Mouse (Mus musculus) MEL (cell line): ENCODE results near the gene Arap1. TPM values are rescaled to one million over a fixed set of nuclear protein-coding genes. Genes with fewer than 3 reads are reported as not detected.

Experiments
- DNase-seq: peaks from one replicate; pipeline ENCODE4 v3.0.0; 2011; ENCODE audit warnings: low read depth, low spot score
- H3K27ac ChIP-seq: 2 replicates; pipeline ENCODE4 v1.5.1; 2012; ENCODE audit warnings: low read depth, mild to moderate bottlenecking, control low read depth, low read length, moderate library complexity; ENCODE audit not compliant: control insufficient read depth
- H3K27me3 ChIP-seq, 2 experiments: fragments of 150-350 bp in 1 of 2; sonication (generic) in 1 of 2; 2 replicates each; pipeline ENCODE4 v1.6.1; 2012; ENCODE audit warnings: low read length in 2 of 2, mild to moderate bottlenecking in 2 of 2, improper control_type of control experiment in 1 of 2, moderate library complexity in 1 of 2; ENCODE audit not compliant: insufficient read depth in 2 of 2, control insufficient read depth in 1 of 2
- H3K36me3 ChIP-seq, 2 experiments: 2 replicates each; pipeline ENCODE4 v1.6.1; 2012 to 2014; ENCODE audit warnings: low read length in 2 of 2, improper control_type of control experiment in 1 of 2, inconsistent platforms in 1 of 2, mild to moderate bottlenecking in 1 of 2; ENCODE audit not compliant: insufficient read depth in 2 of 2, control insufficient read depth in 1 of 2
- H3K4me1 ChIP-seq, 2 experiments: fragments of 150-350 bp in 1 of 2; sonication (generic) in 1 of 2; 2 replicates each; pipeline ENCODE4 v1.6.1; 2012; ENCODE audit warnings: low read length in 2 of 2, improper control_type of control experiment in 1 of 2, mild to moderate bottlenecking in 1 of 2; ENCODE audit not compliant: insufficient read depth in 2 of 2, control insufficient read depth in 1 of 2
- H3K4me3 ChIP-seq, 2 experiments: fragments of 150-350 bp in 1 of 2; sonication (generic) in 1 of 2; 2 replicates each; pipeline ENCODE4 v1.5.1; 2012; ENCODE audit warnings: low read depth in 2 of 2, low read length in 2 of 2, mild to moderate bottlenecking in 2 of 2, moderate library complexity in 2 of 2, control low read depth in 1 of 2, improper control_type of control experiment in 1 of 2; ENCODE audit not compliant: control insufficient read depth in 1 of 2, insufficient read depth in 1 of 2
- H3K79me2 ChIP-seq: 2 replicates; pipeline ENCODE4 v1.6.1; 2012; ENCODE audit warnings: mild to moderate bottlenecking, low read length, moderate library complexity; ENCODE audit not compliant: control insufficient read depth, poor library complexity, insufficient read depth
- H3K9ac ChIP-seq: 2 replicates; pipeline ENCODE4 v1.6.1; 2012; ENCODE audit warnings: low read depth, mild to moderate bottlenecking, control low read depth, low read length, moderate library complexity; ENCODE audit not compliant: control insufficient read depth, poor library complexity, severe bottlenecking
- H3K9me3 ChIP-seq: fragments of 150-350 bp; sonication (generic); replicated peaks from 2 replicates; pipeline ENCODE4 v1.6.1; 2012; ENCODE audit warnings: mild to moderate bottlenecking, low read length, improper control_type of control experiment, moderate library complexity; ENCODE audit not compliant: insufficient read depth
- CTCF ChIP-seq, 3 experiments: IDR thresholded peaks in 2 of 3; conservative IDR thresholded peaks in 1 of 3; 2 replicates each; pipeline ENCODE4 v1.5.1; 2011 to 2012; ENCODE audit warnings: low read length in 3 of 3, low read depth in 2 of 3, mild to moderate bottlenecking in 2 of 3, improper control_type of control experiment in 1 of 3, inconsistent platforms in 1 of 3, mixed read lengths in 1 of 3, moderate library complexity in 1 of 3; ENCODE audit not compliant: control insufficient read depth in 1 of 3, insufficient read depth in 1 of 3, poor library complexity in 1 of 3, severe bottlenecking in 1 of 3
- E2F4 ChIP-seq: IDR thresholded peaks from 2 replicates; pipeline ENCODE4 v1.6.1; 2011; ENCODE audit warnings: low read depth, low read length, improper control_type of control experiment, borderline replicate concordance
- ELF1 ChIP-seq: IDR thresholded peaks from 2 replicates; pipeline ENCODE4 v1.6.1; 2014; ENCODE audit warnings: low read depth, mild to moderate bottlenecking, inconsistent platforms, low read length, improper control_type of control experiment, moderate library complexity
- GABPA ChIP-seq: IDR thresholded peaks from 2 replicates; pipeline ENCODE4 v1.6.1; 2012; ENCODE audit warnings: low read depth, mild to moderate bottlenecking, inconsistent platforms, low read length, improper control_type of control experiment, moderate library complexity
- HCFC1 ChIP-seq: IDR thresholded peaks from 2 replicates; pipeline ENCODE4 v1.6.1; 2012; ENCODE audit warnings: low read depth, mild to moderate bottlenecking, inconsistent platforms, low read length, improper control_type of control experiment, moderate library complexity
- MXI1 ChIP-seq: IDR thresholded peaks from 2 replicates; pipeline ENCODE4 v1.6.1; 2011; ENCODE audit warnings: mild to moderate bottlenecking, low read depth, low read length, improper control_type of control experiment
- MYC ChIP-seq: IDR thresholded peaks from 2 replicates; pipeline ENCODE4 v1.6.1; 2011; ENCODE audit warnings: low read depth, mild to moderate bottlenecking, low read length, improper control_type of control experiment, moderate library complexity
- NELFE ChIP-seq: IDR thresholded peaks from 2 replicates; pipeline ENCODE4 v1.6.1; 2011; ENCODE audit warnings: low read depth, low read length, improper control_type of control experiment
- NRF1 ChIP-seq: IDR thresholded peaks from 2 replicates; pipeline ENCODE4 v1.6.1; 2014; ENCODE audit warnings: low read depth, mild to moderate bottlenecking, inconsistent platforms, low read length, improper control_type of control experiment, moderate library complexity; ENCODE audit not compliant: poor library complexity, insufficient read depth, severe bottlenecking
- POLR2A ChIP-seq, 2 experiments: IDR thresholded peaks; 2 replicates each; pipeline ENCODE4 v1.6.1; 2011 to 2012; ENCODE audit warnings: low read length in 2 of 2, mild to moderate bottlenecking in 2 of 2, control low read depth in 1 of 2, improper control_type of control experiment in 1 of 2, low read depth in 1 of 2, moderate library complexity in 1 of 2; ENCODE audit not compliant: control insufficient read depth in 1 of 2, insufficient read depth in 1 of 2, poor library complexity in 1 of 2
- SIN3A ChIP-seq: IDR thresholded peaks from 2 replicates; pipeline ENCODE4 v1.6.1; 2012; ENCODE audit warnings: low read length, improper control_type of control experiment, inconsistent platforms
- TAL1 ChIP-seq: IDR thresholded peaks from 2 replicates; pipeline ENCODE4 v1.6.1; 2012; ENCODE audit warnings: mild to moderate bottlenecking, inconsistent platforms, low read length, moderate library complexity, mixed read lengths
- TBP ChIP-seq: IDR thresholded peaks from 2 replicates; pipeline ENCODE4 v1.8.0; 2011; ENCODE audit warnings: low read depth, low read length, improper control_type of control experiment
- UBTF ChIP-seq: IDR thresholded peaks from 2 replicates; pipeline ENCODE4 v1.6.1; 2012; ENCODE audit warnings: low read depth, mild to moderate bottlenecking, inconsistent platforms, low read length, improper control_type of control experiment, moderate library complexity, borderline replicate concordance; ENCODE audit not compliant: insufficient read depth
- USF1 ChIP-seq: IDR thresholded peaks from 2 replicates; pipeline ENCODE4 v1.6.1; 2014; ENCODE audit warnings: low read depth, mild to moderate bottlenecking, inconsistent platforms, low read length, improper control_type of control experiment, moderate library complexity
- USF2 ChIP-seq, 2 experiments: IDR thresholded peaks; 2 replicates each; pipeline ENCODE4 v1.6.1; 2011 to 2012; ENCODE audit warnings: improper control_type of control experiment in 2 of 2, low read length in 2 of 2, borderline replicate concordance in 1 of 2, inconsistent platforms in 1 of 2, low read depth in 1 of 2, mild to moderate bottlenecking in 1 of 2; ENCODE audit not compliant: insufficient read depth in 1 of 2
- ZC3H11A ChIP-seq: IDR thresholded peaks from 2 replicates; pipeline ENCODE4 v1.6.1; 2012; ENCODE audit warnings: low read depth, mild to moderate bottlenecking, inconsistent platforms, low read length, improper control_type of control experiment
- ZMIZ1 ChIP-seq: IDR thresholded peaks from 2 replicates; pipeline ENCODE4 v1.6.1; 2012; ENCODE audit warnings: low read depth, mild to moderate bottlenecking, inconsistent platforms, low read length, improper control_type of control experiment, moderate library complexity
- ZNF384 ChIP-seq: IDR thresholded peaks from 2 replicates; pipeline ENCODE4 v1.6.1; 2012; ENCODE audit warnings: low read depth, mild to moderate bottlenecking, inconsistent platforms, low read length, improper control_type of control experiment
- polyA plus RNA-seq, 2 experiments: library from polyadenylated mRNA; stranded (reverse) in 1 of 2; unstranded in 1 of 2; fragments of >175 nt in 1 of 2; fragments of >200 nt in 1 of 2; gene quantifications; 2 replicates each; pipeline versions ENCODE4 v1.2.1 to v1.2.4; 2012; ENCODE audit warnings: low replicate concordance in 2 of 2, low read depth in 1 of 2; ENCODE audit not compliant: insufficient read length in 2 of 2, insufficient read depth in 1 of 2, missing spikeins in 1 of 2
- total RNA-seq: library from RNA; depleted of rRNA; stranded (reverse); fragments of 300-350 nt; gene quantifications from 2 replicates; pipeline ENCODE4 v1.2.3, GENCODE M21; 2012

Arap1 gene
- total and polyA plus RNA-seq, 3 experiments, result 13.6 to 27.1 TPM; not detected in 1

DNA sequence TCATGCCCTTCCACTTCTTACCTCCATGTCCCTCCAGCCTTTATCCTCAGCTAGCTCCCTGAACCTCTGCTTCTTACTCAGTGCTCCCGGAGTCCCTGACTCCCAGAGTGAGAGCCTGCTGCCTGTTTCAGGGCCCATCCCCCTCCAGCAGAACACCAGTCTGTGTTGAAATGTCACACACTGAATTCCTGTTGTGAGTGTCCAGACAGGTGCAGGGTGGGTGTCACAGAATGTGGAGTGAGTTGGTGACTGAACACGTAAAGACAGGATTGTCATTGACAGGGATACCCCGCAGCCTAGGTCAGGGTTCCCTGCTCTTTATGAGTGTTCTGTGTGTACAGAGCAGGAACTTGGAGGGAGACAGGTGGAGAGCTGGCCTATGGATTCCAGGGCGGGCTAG is 3.0 kb upstream of the Arap1 start:
- TF ChIP-seq ZNF384 (no peak), SIN3A (no peak), HCFC1 (no peak), E2F4 (no peak)
- Histone ChIP-seq H3K36me3 (peaks cover 0 to 4% of the 10 kb centered on the region in 2 experiments; a peak in 2 of 4 replicates), H3K27ac (no peak overlapping the region)

DNA sequence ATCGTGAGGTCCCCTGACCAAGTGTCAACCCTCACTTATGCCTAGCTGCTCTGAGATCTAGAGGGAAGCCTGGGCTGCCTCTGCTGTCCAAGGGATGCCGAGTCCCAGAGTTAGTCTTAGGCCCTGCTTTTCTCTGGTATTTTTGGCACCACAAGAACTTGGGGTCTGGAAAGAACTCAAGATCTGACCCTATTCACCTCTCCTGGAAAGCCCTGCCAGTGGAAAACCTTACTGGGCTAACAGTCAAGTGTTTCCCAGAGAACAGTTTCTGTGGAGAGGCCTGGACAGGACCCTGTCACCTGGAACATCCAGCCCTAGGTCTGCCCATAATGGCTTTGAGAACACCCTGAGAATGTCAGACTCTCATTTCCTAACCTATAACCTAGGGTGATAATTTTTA is 876 bp upstream of the Arap1 start:
- TF ChIP-seq GABPA, result no peak
- no peak for TF ChIP-seq MYC
- no peak for TF ChIP-seq MXI1
- no peak for TF ChIP-seq CTCF (IDR thresholded peaks at IDR 0.05 in 2 of 3, conservative IDR thresholded peaks at IDR 0.05 in 1 of 3; ENCODE audit: control insufficient read depth in 1 of 3, insufficient read depth in 1 of 3, low read depth in 2 of 3, low read length in 3 of 3, poor library complexity in 1 of 3, severe bottlenecking in 1 of 3)
- TF ChIP-seq NELFE, result no peak
- TF ChIP-seq TBP, result no peak
- no peak for TF ChIP-seq ZC3H11A
- no peak for TF ChIP-seq NRF1
- no peak for TF ChIP-seq UBTF
- no peak for TF ChIP-seq POLR2A (IDR thresholded peaks at IDR 0.05; ENCODE audit: control insufficient read depth in 1 of 2, insufficient read depth in 1 of 2, low read depth in 1 of 2, low read length in 2 of 2, poor library complexity in 1 of 2)
- TF ChIP-seq ZMIZ1, result no peak
- TF ChIP-seq ELF1, result no peak
- no peak for TF ChIP-seq E2F4
- no peak for TF ChIP-seq USF2 (IDR thresholded peaks at IDR 0.05; ENCODE audit: borderline replicate concordance in 1 of 2, insufficient read depth in 1 of 2, low read depth in 1 of 2, low read length in 2 of 2)
- TF ChIP-seq TAL1, result no peak
- TF ChIP-seq USF1, result no peak
- TF ChIP-seq ZNF384, result no peak
- TF ChIP-seq, all 39 proteins: peak for 0
- Histone ChIP-seq H3K9me3 (no peaks in the 10 kb centered on the region), H3K27me3 (no peaks in the 10 kb centered on the region), H3K36me3 (no peaks in the 10 kb centered on the region; a peak in 1 of 4 replicates), H3K79me2 (peaks cover 8% of the 10 kb centered on the region), H3K9ac (no peak overlapping the region), H3K4me1 (peaks cover 2 to 9% of the 10 kb centered on the region in 2 experiments; a peak in 2 of 4 replicates), H3K4me3 (no peak overlapping the region), H3K27ac (no peak overlapping the region)
- no peak for DNase-seq

More for the DNA sequence above, 3.0 kb upstream of the Arap1 start:
- peaks cover 2 to 19% of the 10 kb centered on the region in 2 experiments for H3K4me1 ChIP-seq
- peaks cover 7% of the 10 kb centered on the region for H3K79me2 ChIP-seq
- DNase-seq, result no peak
- H3K9me3 ChIP-seq, result no peaks in the 10 kb centered on the region
- H3K4me3 ChIP-seq, result no peak overlapping the region
- no peak overlapping the region for H3K9ac ChIP-seq
- no peaks in the 10 kb centered on the region for H3K27me3 ChIP-seq
